Mouse (Mus musculus) limb, embryonic 10.5 days (tissue): ENCODE results near the gene Irf9. TPM values are rescaled to one million over a fixed set of nuclear protein-coding genes. Genes with fewer than 3 reads are reported as not detected.

Experiments
- DNase-seq: peaks from one replicate; pipeline ENCODE4 v3.0.0-alpha.2; 2017; ENCODE audit warnings: low spot score
- H3K27ac ChIP-seq: fragments of 300-500 bp; sonication (generic); 2 replicates; pipeline ENCODE4 v1.5.1; 2016; ENCODE audit warnings: mild to moderate bottlenecking
- H3K27me3 ChIP-seq: fragments of 300-500 bp; sonication (generic); 2 replicates; pipeline ENCODE4 v1.6.1; 2016; ENCODE audit warnings: low read depth, mild to moderate bottlenecking; ENCODE audit not compliant: poor library complexity, severe bottlenecking
- H3K36me3 ChIP-seq: fragments of 300-500 bp; sonication (generic); 2 replicates; pipeline ENCODE4 v1.6.1; 2016; ENCODE audit warnings: mild to moderate bottlenecking, moderate library complexity
- H3K4me1 ChIP-seq: fragments of 300-500 bp; sonication (generic); 2 replicates; pipeline ENCODE4 v1.6.1; 2016
- H3K4me3 ChIP-seq: fragments of 300-500 bp; sonication (generic); 2 replicates; pipeline ENCODE4 v1.5.1; 2016; ENCODE audit warnings: mild to moderate bottlenecking, moderate library complexity
- H3K9me3 ChIP-seq: fragments of 300-500 bp; sonication (generic); replicated peaks from 2 replicates; pipeline ENCODE4 v1.6.1; 2016; ENCODE audit warnings: mild to moderate bottlenecking
- WGBS: fragments of 180-500 bp; shearing (Covaris S2); methylation state at CpG from one replicate; pipeline ENCODE4 v1.1.7; 2016; 5-methylcytosine and 5-hydroxymethylcytosine counted together
- polyA plus RNA-seq: library from polyadenylated mRNA; unstranded; fragments of >200 nt; fragmentation: Nextera tagmentation; extraction: Ambion mirVana; gene quantifications from 2 replicates; pipeline ENCODE4 v1.2.1, GENCODE M21; 2016

Irf9 gene
- 4.9 and 7.0 TPM in 2 replicates for polyA plus RNA-seq

GRCm38 (mm10) chr14:55603271-55603632 is at the start of gene Irf9:
Gene Irf9 (plus strand): TSS chr14:55603571.
- DNase-seq, result no peak
- Histone ChIP-seq H3K4me3 (peak within 1 kb of the TSS; percentile 40), H3K36me3 (peaks cover 85% of the 10 kb centered on the region), H3K27ac (peak within 1 kb of the TSS; percentile 81), H3K4me1 (peaks cover 11% of the 10 kb centered on the region), H3K27me3 (no peaks in the 10 kb centered on the region), H3K9me3 (no peaks in the 10 kb centered on the region)
- 88% methylated on average over 7 of the region's 7 CpGs for WGBS

GRCm38 (mm10) chr14:55554635-55555034 is 48.7 kb upstream of the Irf9 start:
- Histone ChIP-seq H3K4me3 (no peak overlapping the region), H3K36me3 (no peaks in the 10 kb centered on the region; the same call in 1 of the 2 replicates), H3K27me3 (no peaks in the 10 kb centered on the region), H3K27ac (no peak overlapping the region), H3K4me1 (peaks cover 6% of the 10 kb centered on the region; the same call in 1 of the 2 replicates), H3K9me3 (no peaks in the 10 kb centered on the region)
- no peak for DNase-seq

DNA sequence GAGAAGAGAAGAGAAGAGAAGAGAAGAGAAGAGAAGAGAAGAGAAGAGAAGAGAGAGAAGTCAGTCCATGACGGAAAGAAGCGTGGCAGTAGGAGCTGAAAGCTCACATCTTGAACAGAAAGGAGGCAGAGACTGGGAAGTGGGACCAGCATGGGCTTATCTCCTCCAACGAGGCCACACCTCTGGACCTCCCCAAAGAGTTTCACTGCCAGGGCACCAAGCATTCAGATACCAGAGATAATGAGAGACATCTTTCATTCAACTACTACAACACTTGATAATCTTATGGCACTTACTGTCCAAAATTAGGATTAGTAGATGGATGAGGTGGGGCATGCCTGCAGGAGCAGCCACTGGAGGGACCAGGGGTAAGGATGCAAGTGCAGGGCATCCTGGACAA is 47.6 kb upstream of the Irf9 start:
- Histone ChIP-seq H3K9me3 (no peaks in the 10 kb centered on the region), H3K27ac (no peak overlapping the region), H3K4me3 (no peak overlapping the region), H3K36me3 (no peaks in the 10 kb centered on the region), H3K4me1 (peaks cover 6% of the 10 kb centered on the region; the same call in 1 of the 2 replicates), H3K27me3 (no peaks in the 10 kb centered on the region)
- 86% methylated on average over 3 of the region's 3 CpGs for WGBS
- DNase-seq, result no peak

DNA sequence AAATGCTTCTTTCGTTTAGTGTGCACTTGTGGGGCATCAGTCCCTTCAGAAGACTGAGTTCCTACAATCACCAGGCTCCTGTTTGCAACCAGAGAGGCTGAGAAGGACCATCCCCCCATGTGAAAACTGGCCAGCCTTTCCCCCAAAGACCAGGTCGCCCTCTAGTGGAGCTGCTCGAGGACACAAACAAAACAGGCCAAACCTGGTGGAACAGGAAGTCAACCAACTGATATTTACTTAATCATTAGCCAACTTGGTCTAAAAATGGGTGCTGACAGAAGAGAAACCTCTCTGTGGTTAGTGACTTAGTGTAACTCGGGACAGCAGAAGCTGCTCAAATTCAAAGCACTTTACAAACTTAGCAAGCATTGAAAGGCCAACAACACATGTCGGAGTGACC is 46.4 kb upstream of the Irf9 start:
- Histone ChIP-seq H3K27ac (no peak overlapping the region), H3K4me3 (no peak overlapping the region), H3K27me3 (no peaks in the 10 kb centered on the region), H3K4me1 (peaks cover 17% of the 10 kb centered on the region), H3K36me3 (no peaks in the 10 kb centered on the region), H3K9me3 (no peaks in the 10 kb centered on the region)
- peak; percentile 72 for DNase-seq
- WGBS, result 27% methylated on average over 5 of the region's 5 CpGs

DNA sequence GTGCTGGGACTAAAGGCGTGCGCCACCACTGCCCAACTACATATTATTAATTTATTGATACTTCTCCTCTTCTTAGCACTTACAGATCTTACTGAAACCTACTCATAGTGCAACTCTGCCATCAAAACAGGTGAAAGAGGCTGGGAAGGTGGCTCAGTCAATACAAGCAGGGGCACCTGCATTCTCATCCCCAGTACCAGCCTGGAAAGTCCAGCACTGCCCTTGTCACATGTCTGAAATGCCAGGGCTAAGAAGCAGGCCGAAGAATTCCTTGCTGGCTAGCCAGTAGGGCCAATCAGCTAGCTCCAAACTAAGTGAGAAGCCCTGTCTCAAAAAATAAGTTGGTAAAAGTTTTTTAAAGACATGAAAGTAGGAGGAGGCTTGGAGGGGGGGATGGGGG is 45.8 kb upstream of the Irf9 start:
- H3K36me3 ChIP-seq, result 0 out of 2 replicates have a peak, but pooled peaks cover 2% of the 10 kb centered on the region
- 96% methylated on average over 3 of the region's 3 CpGs for WGBS
- peaks cover 18% of the 10 kb centered on the region for H3K4me1 ChIP-seq
- H3K4me3 ChIP-seq, result no peak overlapping the region
- no peaks in the 10 kb centered on the region for H3K9me3 ChIP-seq
- no peaks in the 10 kb centered on the region for H3K27me3 ChIP-seq
- no peak overlapping the region for H3K27ac ChIP-seq
- DNase-seq, result no peak

- no peaks in the 10 kb centered on the region for H3K9me3 ChIP-seq
- peaks cover 18% of the 10 kb centered on the region for H3K4me1 ChIP-seq
- peaks cover 12% of the 10 kb centered on the region for H3K36me3 ChIP-seq
- DNase-seq, result no peak
- H3K27me3 ChIP-seq, result no peaks in the 10 kb centered on the region
- peak overlapping the region; percentile 79 for H3K4me3 ChIP-seq
- H3K27ac ChIP-seq, result peak overlapping the region; percentile 95; the same call in 1 of the 2 replicates
- 61% methylated on average over 6 of the region's 6 CpGs for WGBS
Observed at GRCm38 (mm10) chr14:55558740-55559448, 44.5 kb upstream of the Irf9 start.

- Histone ChIP-seq H3K27me3 (no peaks in the 10 kb centered on the region), H3K36me3 (peaks cover 21% of the 10 kb centered on the region), H3K27ac (peak within 1 kb of the TSS; percentile 95), H3K9me3 (no peaks in the 10 kb centered on the region), H3K4me1 (peaks cover 18% of the 10 kb centered on the region), H3K4me3 (peak within 1 kb of the TSS; percentile 79)
- DNase-seq, result peak; percentile 94
- WGBS, result under 1% methylated on average over 27 of the region's 27 CpGs
Observed at GRCm38 (mm10) chr14:55559799-55560201, 43.6 kb upstream of the Irf9 start, which contains the start of gene Dcaf11. Gene Dcaf11 (plus strand): TSS chr14:55560006.

- Histone ChIP-seq H3K27ac (peak within 1 kb of the TSS; percentile 95), H3K4me1 (peaks cover 18% of the 10 kb centered on the region), H3K27me3 (no peaks in the 10 kb centered on the region), H3K9me3 (no peaks in the 10 kb centered on the region), H3K36me3 (peaks cover 27% of the 10 kb centered on the region), H3K4me3 (peak within 1 kb of the TSS; percentile 79)
- under 1% methylated on average over 51 of the region's 51 CpGs for WGBS
- DNase-seq, result peak; percentile 96
Observed at GRCm38 (mm10) chr14:55560202-55561073, 42.9 kb upstream of the Irf9 start, which contains the start of gene A730061H03Rik. Gene A730061H03Rik (minus strand): TSS chr14:55560406.

- Histone ChIP-seq H3K36me3 (peaks cover 41% of the 10 kb centered on the region), H3K4me1 (peaks cover 15% of the 10 kb centered on the region), H3K9me3 (no peaks in the 10 kb centered on the region), H3K27me3 (no peaks in the 10 kb centered on the region), H3K4me3 (no peak overlapping the region), H3K27ac (no peak overlapping the region)
- no peak for DNase-seq
- 86% methylated on average over 10 of the region's 10 CpGs for WGBS
Observed at GRCm38 (mm10) chr14:55561860-55562259, 41.5 kb upstream of the Irf9 start.

GRCm38 (mm10) chr14:55563249-55563648 is 40.1 kb upstream of the Irf9 start:
- peaks cover 55% of the 10 kb centered on the region for H3K36me3 ChIP-seq
- H3K27ac ChIP-seq, result no peak overlapping the region
- 93% methylated on average over 11 of the region's 11 CpGs for WGBS

DNA sequence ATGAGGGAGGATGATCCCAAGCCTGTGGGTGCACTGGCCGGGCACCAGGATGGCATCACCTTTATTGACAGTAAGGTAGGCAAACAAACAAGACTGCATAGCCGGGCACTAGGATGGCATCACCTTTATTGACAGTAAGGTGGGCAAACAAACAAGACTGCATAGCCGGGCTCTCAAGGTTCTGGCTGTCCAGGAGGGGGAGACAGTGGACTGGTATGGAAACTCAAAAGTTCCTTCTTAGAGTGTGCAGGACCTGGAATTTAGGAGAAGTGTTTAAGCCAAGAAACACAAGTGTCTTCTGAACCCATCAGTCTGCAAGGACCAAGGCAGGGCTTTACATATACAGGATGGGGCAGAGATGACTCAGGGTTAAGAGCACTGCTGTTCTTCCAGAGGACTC is 37.6 kb upstream of the Irf9 start:
- no peak for DNase-seq
- WGBS, result 86% methylated on average over 3 of the region's 3 CpGs
- Histone ChIP-seq H3K27me3 (no peaks in the 10 kb centered on the region), H3K4me1 (peaks cover 12% of the 10 kb centered on the region), H3K36me3 (peaks cover 78% of the 10 kb centered on the region), H3K9me3 (no peaks in the 10 kb centered on the region), H3K4me3 (no peak overlapping the region), H3K27ac (no peak overlapping the region)

More at GRCm38 (mm10) chr14:55563249-55563648, 40.1 kb upstream of the Irf9 start:
- no peaks in the 10 kb centered on the region for H3K9me3 ChIP-seq
- no peak overlapping the region for H3K4me3 ChIP-seq
- no peak for DNase-seq
- H3K4me1 ChIP-seq, result peaks cover 12% of the 10 kb centered on the region
- H3K27me3 ChIP-seq, result no peaks in the 10 kb centered on the region

- H3K4me1 ChIP-seq, result no peaks in the 10 kb centered on the region
- H3K4me3 ChIP-seq, result no peak overlapping the region
- no peak overlapping the region for H3K27ac ChIP-seq
- WGBS, result 90% methylated on average over 3 of the region's 3 CpGs
- no peaks in the 10 kb centered on the region for H3K27me3 ChIP-seq
- peaks cover 77% of the 10 kb centered on the region for H3K36me3 ChIP-seq
- no peaks in the 10 kb centered on the region for H3K9me3 ChIP-seq
- DNase-seq, result no peak
Observed at GRCm38 (mm10) chr14:55567496-55567895, 35.9 kb upstream of the Irf9 start.

DNA sequence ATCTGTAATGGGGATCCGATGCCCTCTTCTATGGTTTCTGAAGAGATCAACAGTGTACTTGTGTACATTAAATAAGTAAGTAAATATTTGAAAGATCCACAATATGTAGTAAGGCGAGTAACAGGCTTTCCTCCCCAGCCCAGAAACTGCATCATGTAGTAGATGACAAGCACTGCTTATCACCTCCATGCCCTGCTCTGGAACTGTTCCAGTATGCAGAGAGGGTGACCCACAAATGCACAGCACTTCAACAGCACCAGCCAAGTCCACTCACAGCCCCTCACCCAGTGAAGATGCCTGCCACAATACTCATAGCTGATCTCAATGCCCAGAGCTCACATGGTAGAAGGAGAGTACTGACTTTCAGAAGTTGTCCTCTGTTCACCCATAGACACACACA is 32.8 kb upstream of the Irf9 start:
- 90% methylated on average over 2 of the region's 2 CpGs for WGBS
- H3K36me3 ChIP-seq, result peaks cover 50% of the 10 kb centered on the region

More for the DNA sequence above, 32.8 kb upstream of the Irf9 start:
- no peak for DNase-seq
- Histone ChIP-seq H3K9me3 (no peaks in the 10 kb centered on the region), H3K27ac (no peak overlapping the region), H3K4me3 (no peak overlapping the region), H3K4me1 (peaks cover 5% of the 10 kb centered on the region), H3K27me3 (no peaks in the 10 kb centered on the region)
